ENCODE assay signal across 8 mouse cellular contexts in the genomic region with DNA sequence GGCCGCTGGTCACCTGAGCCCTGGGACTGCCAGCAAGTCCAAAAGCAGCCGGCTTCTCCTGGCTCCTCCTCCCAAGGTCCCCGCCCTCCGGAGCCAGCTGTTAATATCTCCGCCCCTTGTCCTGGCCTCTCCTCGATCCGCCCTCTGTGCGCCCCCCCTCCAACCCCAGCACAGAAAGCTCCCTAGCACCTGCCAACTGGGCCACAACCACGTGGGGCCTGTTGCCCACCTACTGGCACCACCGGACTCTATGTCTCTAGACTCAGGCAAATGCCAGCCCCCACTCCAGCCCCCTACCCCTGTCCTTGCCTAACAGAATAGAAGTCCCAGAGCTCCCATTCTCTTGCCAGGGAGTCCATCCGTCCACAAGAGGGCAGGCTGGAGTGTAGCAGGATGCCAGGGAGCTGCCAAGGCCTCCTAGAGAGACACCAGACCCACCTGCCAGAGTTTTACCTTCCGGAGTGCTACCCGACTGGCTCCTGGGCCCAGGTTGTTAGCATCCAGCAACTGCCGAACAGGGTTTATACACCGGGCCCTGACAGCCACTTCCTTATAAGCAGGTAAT. TPM values are rescaled to one million over a fixed set of nuclear protein-coding genes. Genes with fewer than 3 reads are reported as not detected.
DNase-seq lines count a peak whose midpoint lies in the region; ATAC-seq and TF ChIP-seq lines count a peak whose summit lies in the region.

No protein-coding gene starts in this region.

- H3K9ac ChIP-seq in heart, embryonic 13.5 days: peak overlapping the region; percentile 71
- H3K9ac ChIP-seq in liver, adult 2 months (ENCODE audit: low read depth, low read length): peak overlapping the region; percentile 35
- H3K9ac ChIP-seq in neural tube, embryonic 11.5 days (ENCODE audit: low read length): no peak overlapping the region

- peaks cover 31% of the 10 kb centered on the region for H3K4me1 ChIP-seq in heart, embryonic 13.5 days
- H3K4me1 ChIP-seq in liver, adult 2 months (ENCODE audit: control insufficient read depth, insufficient read depth, low read length): peaks cover 5% of the 10 kb centered on the region
- 0 out of 2 replicates have a peak, but pooled peaks cover 3% of the 10 kb centered on the region for H3K4me1 ChIP-seq in neural tube, embryonic 11.5 days (ENCODE audit: control insufficient read depth, insufficient read depth, low read length)

- peak; percentile 83 for TF ChIP-seq CTCF in liver, adult 2 months (IDR thresholded peaks at IDR 0.05; ENCODE audit: low read depth, low read length)

- no peaks in the 10 kb centered on the region for H3K36me3 ChIP-seq in heart, embryonic 13.5 days
- H3K36me3 ChIP-seq in liver, adult 2 months (ENCODE audit: control insufficient read depth, insufficient read depth, low read length): no peaks in the 10 kb centered on the region
- H3K36me3 ChIP-seq in neural tube, embryonic 11.5 days (ENCODE audit: control insufficient read depth, insufficient read depth, low read length): no peaks in the 10 kb centered on the region

- H3K79me2 ChIP-seq in liver, adult 2 months (ENCODE audit: control insufficient read depth, insufficient read depth, low read length): no peaks in the 10 kb centered on the region

- peak; percentile 42 for DNase-seq in CD4-positive helper T cell, adult 2 months (ENCODE audit: low read depth, low spot score)
- peak; percentile 82 for DNase-seq in brain, adult 2 months (ENCODE audit: low read depth, low spot score)
- DNase-seq in kidney, postnatal 10 days: peak; percentile 91
- peak; percentile 74 for DNase-seq in liver, adult 2 months (ENCODE audit: extremely low read depth, low read depth, low spot score)
- DNase-seq in neural tube, embryonic 11.5 days (ENCODE audit: low spot score): peak; percentile 76
- DNase-seq in testis, postnatal 14 days (ENCODE audit: low spot score): peak; percentile 63

- peak overlapping the region; percentile 66 for H3K4me2 ChIP-seq in heart, embryonic 13.5 days
- peak overlapping the region; percentile 32 for H3K4me2 ChIP-seq in neural tube, embryonic 11.5 days (ENCODE audit: low read depth)

- peaks cover 5% of the 10 kb centered on the region; the same call in 1 of the 2 replicates for H3K27me3 ChIP-seq in heart, embryonic 13.5 days (replicated peaks)
- H3K27me3 ChIP-seq in liver, adult 2 months (ENCODE audit: control insufficient read depth, insufficient read depth, low read length): no peaks in the 10 kb centered on the region
- H3K27me3 ChIP-seq in neural tube, embryonic 11.5 days (ENCODE audit: control insufficient read depth, insufficient read depth, low read length): no peaks in the 10 kb centered on the region

- H3K27ac ChIP-seq in heart, embryonic 13.5 days (replicated peaks): peak overlapping the region; percentile 61; the same call in 1 of the 2 replicates
- H3K27ac ChIP-seq in liver, adult 2 months (replicated peaks; ENCODE audit: insufficient read depth, low read depth, low read length): no peak overlapping the region; the same call in 1 of the 2 replicates
- no peak overlapping the region for H3K27ac ChIP-seq in neural tube, embryonic 11.5 days (ENCODE audit: low read depth, low read length)

- ATAC-seq in erythroid progenitor cell, adult 5-6 weeks (replicated peaks; ENCODE audit: low FRiP score, poor library complexity, severe bottlenecking): 0 out of 2 replicates have a peak, but pooled peaks have one; percentile 27
- ATAC-seq in heart, embryonic 13.5 days (ENCODE audit: extremely low read depth, insufficient number of reproducible peaks, low FRiP score, low TSS enrichment): peak; percentile 81; the same call in 1 of the 2 replicates
- peak; percentile 73 for ATAC-seq in neural tube, embryonic 11.5 days (ENCODE audit: insufficient read depth, low FRiP score, low TSS enrichment)

- H3K4me3 ChIP-seq in heart, embryonic 13.5 days: peak overlapping the region; percentile 42
- peak overlapping the region; percentile 31; the same call in 1 of the 2 replicates for H3K4me3 ChIP-seq in liver, adult 2 months (ENCODE audit: insufficient read depth, low read depth, low read length)
- H3K4me3 ChIP-seq in neural tube, embryonic 11.5 days (ENCODE audit: low read depth, low read length): no peak overlapping the region

- no peaks in the 10 kb centered on the region for H3K9me3 ChIP-seq in heart, embryonic 13.5 days
- H3K9me3 ChIP-seq in neural tube, embryonic 11.5 days (ENCODE audit: control insufficient read depth, low read length): no peaks in the 10 kb centered on the region

- WGBS in heart, embryonic 13.5 days: 9% methylated on average over 15 of the region's 15 CpGs
- WGBS in liver, adult 2 months: 15% methylated on average over 15 of the region's 15 CpGs
- WGBS in neural tube, embryonic 11.5 days: 5% methylated on average over 15 of the region's 15 CpGs

- no peak for TF ChIP-seq POLR2A in liver, adult 2 months (IDR thresholded peaks at IDR 0.05; ENCODE audit: extremely low read depth, insufficient read depth, low read length)

RNA-seq across cellular contexts. Expression of gene Acot11, which starts 4.9 kb away (rescaled TPM):
- 4.2 and 6.8 TPM in 2 replicates for total RNA-seq in erythroid progenitor cell, adult 5-6 weeks (2015; ENCODE audit: low replicate concordance)
- total RNA-seq in erythroid progenitor cell, adult 5-6 weeks (2017; ENCODE audit: low replicate concordance): 4.5 and 5.3 TPM in 2 replicates
- 2.2 and 3.9 TPM in 2 replicates for polyA plus RNA-seq in heart, embryonic 13.5 days (2015; fragmentation: Nextera tagmentation; extraction: Ambion mirVana)
- 1.8 and 4.8 TPM in 2 replicates for total RNA-seq in liver, adult 2 months (2014; rRNA removed)
- 6.3 and 14.3 TPM in 2 replicates for polyA plus RNA-seq in liver, adult 2 months (2012; rRNA removed)
- polyA plus RNA-seq in neural tube, embryonic 11.5 days (2014; fragmentation: Nextera tagmentation; extraction: Ambion mirVana): 1.4 and 1.8 TPM in 2 replicates

Comparison
In these comparisons a context has a peak if more than half of its experiments do, and no peak if none do; other contexts are left out.
1. ATAC-seq: peak in every context shown above with its lines; median percentile 81 in heart, embryonic 13.5 days; 73 in neural tube, embryonic 11.5 days; 27 in erythroid progenitor cell, adult 5-6 weeks.